Mouse (Mus musculus) limb, embryonic 13.5 days (tissue): ENCODE results near the gene Tbc1d8b. TPM values are rescaled to one million over a fixed set of nuclear protein-coding genes. Genes with fewer than 3 reads are reported as not detected.

Experiments used
- ATAC-seq: fragments of 200-750 bp; cut with Nextera tagmentation; 2 replicates; pipeline ENCODE4 v1.8.0; 2017; ENCODE audit warnings: low read depth, moderate number of reproducible peaks, moderate TSS enrichment; ENCODE audit not compliant: low FRiP score
- H3K27ac ChIP-seq: fragments of 300-500 bp; sonication (generic); 2 replicates; pipeline ENCODE4 v1.5.1; 2015; ENCODE audit warnings: inconsistent platforms, mild to moderate bottlenecking, moderate library complexity
- H3K27me3 ChIP-seq: fragments of 300-500 bp; sonication (generic); 2 replicates; pipeline ENCODE4 v1.6.1; 2015; ENCODE audit warnings: mild to moderate bottlenecking, inconsistent platforms
- H3K36me3 ChIP-seq: fragments of 300-500 bp; sonication (generic); 2 replicates; pipeline ENCODE4 v1.6.1; 2015; ENCODE audit warnings: inconsistent platforms, mild to moderate bottlenecking, moderate library complexity
- H3K4me1 ChIP-seq: fragments of 300-500 bp; sonication (generic); 2 replicates; pipeline ENCODE4 v1.6.1; 2015; ENCODE audit warnings: inconsistent platforms
- H3K4me2 ChIP-seq: fragments of 300-500 bp; sonication (generic); replicated peaks from 2 replicates; pipeline ENCODE4 v1.6.1; 2015; ENCODE audit warnings: inconsistent platforms, mild to moderate bottlenecking, moderate library complexity
- H3K4me3 ChIP-seq: fragments of 300-500 bp; sonication (generic); 2 replicates; pipeline ENCODE4 v1.5.1; 2015; ENCODE audit warnings: moderate library complexity, mild to moderate bottlenecking, inconsistent platforms
- H3K9ac ChIP-seq: fragments of 300-500 bp; sonication (generic); 2 replicates; pipeline ENCODE4 v1.6.1; 2015; ENCODE audit warnings: mild to moderate bottlenecking, inconsistent platforms
- H3K9me3 ChIP-seq: fragments of 300-500 bp; sonication (generic); 2 replicates; pipeline ENCODE4 v1.6.1; 2016; ENCODE audit warnings: inconsistent platforms
- WGBS: fragments of 180-500 bp; shearing (Covaris S2); methylation state at CpG from one replicate; pipeline ENCODE4 v1.1.7; 2015; 5-methylcytosine and 5-hydroxymethylcytosine counted together
- polyA plus RNA-seq: library from polyadenylated mRNA; unstranded; fragments of >200 nt; fragmentation: Nextera tagmentation; extraction: Ambion mirVana; gene quantifications from 2 replicates; pipeline ENCODE4 v1.2.1, GENCODE M21; 2015

The Tbc1d8b gene
- polyA plus RNA-seq, 1 experiment from 2014 or later = 3.8 TPM

- Histone ChIP-seq H3K36me3 (no peaks in the 10 kb centered on the region), H3K27ac (no peak within 1 kb of the TSS), H3K4me2 (no peak within 1 kb of the TSS), H3K9me3 (no peaks in the 10 kb centered on the region), H3K27me3 (peaks cover 51% of the 10 kb centered on the region), H3K4me1 (no peaks in the 10 kb centered on the region), H3K4me3 (no peak within 1 kb of the TSS), H3K9ac (no peak within 1 kb of the TSS)
- no peak for ATAC-seq
- 30% methylated on average over 6 of the region's 6 CpGs for WGBS
Observed at GRCm38 (mm10) chrX:139782278-139783044, 97.7 kb downstream of the Tbc1d8b start, which contains the start of gene Ripply1. Ripply1 (minus strand) TSS chrX:139782353.

GRCm38 (mm10) chrX:139783045-139783422 lies 98.2 kb downstream of the Tbc1d8b start:
- no peaks in the 10 kb centered on the region for H3K36me3 ChIP-seq
- peaks cover 49% of the 10 kb centered on the region for H3K27me3 ChIP-seq
- ATAC-seq = no peak
- H3K9ac ChIP-seq = no peak overlapping the region
- no peak overlapping the region for H3K4me2 ChIP-seq
- no peaks in the 10 kb centered on the region for H3K4me1 ChIP-seq
- no peaks in the 10 kb centered on the region for H3K9me3 ChIP-seq
- H3K27ac ChIP-seq = no peak overlapping the region
- H3K4me3 ChIP-seq = no peak overlapping the region
- WGBS = 64% methylated on average over 3 of the region's 3 CpGs

GRCm38 (mm10) chrX:139785764-139786163 lies 101.0 kb downstream of the Tbc1d8b start:
- 27% methylated on average over 1 of the region's 1 CpGs for WGBS
- no peak for ATAC-seq
- Histone ChIP-seq H3K4me2 (no peak overlapping the region), H3K9ac (no peak overlapping the region), H3K36me3 (no peaks in the 10 kb centered on the region), H3K9me3 (no peaks in the 10 kb centered on the region), H3K27me3 (peaks cover 42% of the 10 kb centered on the region), H3K27ac (no peak overlapping the region), H3K4me3 (no peak overlapping the region), H3K4me1 (no peaks in the 10 kb centered on the region)

- H3K9ac ChIP-seq = no peak overlapping the region
- no peak overlapping the region for H3K4me2 ChIP-seq
- ATAC-seq = no peak
- H3K27me3 ChIP-seq = peaks cover 37% of the 10 kb centered on the region; the same call in 1 of the 2 replicates
- H3K36me3 ChIP-seq = no peaks in the 10 kb centered on the region
- H3K4me3 ChIP-seq = no peak overlapping the region
- H3K9me3 ChIP-seq = no peaks in the 10 kb centered on the region
- 83% methylated on average over 7 of the region's 7 CpGs for WGBS
- H3K27ac ChIP-seq = no peak overlapping the region
- H3K4me1 ChIP-seq = no peaks in the 10 kb centered on the region
Observed at GRCm38 (mm10) chrX:139794072-139794845, 109.5 kb downstream of the Tbc1d8b start.

- no peaks in the 10 kb centered on the region for H3K9me3 ChIP-seq
- WGBS = 76% methylated on average over 6 of the region's 6 CpGs
- no peak overlapping the region for H3K9ac ChIP-seq
- H3K4me1 ChIP-seq = no peaks in the 10 kb centered on the region
- no peak overlapping the region for H3K4me3 ChIP-seq
- H3K27me3 ChIP-seq = peaks cover 36% of the 10 kb centered on the region; the same call in 1 of the 2 replicates
- no peaks in the 10 kb centered on the region for H3K36me3 ChIP-seq
- no peak for ATAC-seq
- no peak overlapping the region for H3K4me2 ChIP-seq
- no peak overlapping the region for H3K27ac ChIP-seq
Observed at GRCm38 (mm10) chrX:139796037-139796436, 111.2 kb downstream of the Tbc1d8b start.

- Histone ChIP-seq H3K9ac (no peak overlapping the region), H3K9me3 (no peaks in the 10 kb centered on the region), H3K27ac (no peak overlapping the region), H3K4me3 (no peak overlapping the region), H3K36me3 (no peaks in the 10 kb centered on the region), H3K27me3 (peaks cover 40% of the 10 kb centered on the region), H3K4me2 (no peak overlapping the region), H3K4me1 (no peaks in the 10 kb centered on the region)
- WGBS = 75% methylated on average over 9 of the region's 9 CpGs
- ATAC-seq = no peak
Observed at GRCm38 (mm10) chrX:139797875-139798274, 113.1 kb downstream of the Tbc1d8b start.

- no peak overlapping the region for H3K4me2 ChIP-seq
- no peaks in the 10 kb centered on the region for H3K9me3 ChIP-seq
- no peaks in the 10 kb centered on the region for H3K4me1 ChIP-seq
- no peak for ATAC-seq
- H3K36me3 ChIP-seq = no peaks in the 10 kb centered on the region
- no peak overlapping the region for H3K27ac ChIP-seq
- peaks cover 42% of the 10 kb centered on the region for H3K27me3 ChIP-seq
- 73% methylated on average over 3 of the region's 3 CpGs for WGBS
- H3K4me3 ChIP-seq = no peak overlapping the region
- H3K9ac ChIP-seq = no peak overlapping the region
Observed at GRCm38 (mm10) chrX:139799953-139800352, 115.2 kb downstream of the Tbc1d8b start.

GRCm38 (mm10) chrX:139800406-139800878 lies 115.6 kb downstream of the Tbc1d8b start, which contains the start of gene Cldn2:
Cldn2 (plus strand) TSS chrX:139800828.
- H3K9ac ChIP-seq = no peak within 1 kb of the TSS
- no peak within 1 kb of the TSS for H3K4me3 ChIP-seq
- 59% methylated on average over 8 of the region's 8 CpGs for WGBS
- no peak for ATAC-seq
- H3K4me1 ChIP-seq = no peaks in the 10 kb centered on the region
- no peaks in the 10 kb centered on the region for H3K36me3 ChIP-seq
- no peak within 1 kb of the TSS for H3K27ac ChIP-seq
- H3K4me2 ChIP-seq = no peak within 1 kb of the TSS
- H3K9me3 ChIP-seq = no peaks in the 10 kb centered on the region
- H3K27me3 ChIP-seq = peaks cover 40% of the 10 kb centered on the region

Other genes starting within 250 kb of the Tbc1d8b start
- 0.92 and 1.2 TPM in 2 replicates for gene D330045A20Rik, start 204.6 kb upstream of the Tbc1d8b start, polyA plus RNA-seq
- 8.0 TPM in 2 replicates for gene Rnf128, start 121.7 kb upstream of the Tbc1d8b start, polyA plus RNA-seq
- gene Gm15013, start 29.5 kb downstream of the Tbc1d8b start, polyA plus RNA-seq = 0.62 and 0.92 TPM in 2 replicates
- 0.18 and 0.41 TPM in 2 replicates for gene Ripply1, start 97.4 kb downstream of the Tbc1d8b start, polyA plus RNA-seq
- gene Cldn2, start 115.8 kb downstream of the Tbc1d8b start, polyA plus RNA-seq = 0.27 and 0.32 TPM in 2 replicates
- gene Morc4, start 186.7 kb downstream of the Tbc1d8b start, polyA plus RNA-seq = 17.9 and 20.7 TPM in 2 replicates